Mouse (Mus musculus) liver, adult (tissue): ENCODE data around the gene Cd300lf.

ENCODE experiments used
- GATA4 ChIP-seq: IDR thresholded peaks from 2 replicates; pipeline ENCODE4 v1.6.1; 2014; ENCODE audit warnings: mild to moderate bottlenecking, low read length; ENCODE audit not compliant: insufficient replicate concordance

Cd300lf gene

DNA sequence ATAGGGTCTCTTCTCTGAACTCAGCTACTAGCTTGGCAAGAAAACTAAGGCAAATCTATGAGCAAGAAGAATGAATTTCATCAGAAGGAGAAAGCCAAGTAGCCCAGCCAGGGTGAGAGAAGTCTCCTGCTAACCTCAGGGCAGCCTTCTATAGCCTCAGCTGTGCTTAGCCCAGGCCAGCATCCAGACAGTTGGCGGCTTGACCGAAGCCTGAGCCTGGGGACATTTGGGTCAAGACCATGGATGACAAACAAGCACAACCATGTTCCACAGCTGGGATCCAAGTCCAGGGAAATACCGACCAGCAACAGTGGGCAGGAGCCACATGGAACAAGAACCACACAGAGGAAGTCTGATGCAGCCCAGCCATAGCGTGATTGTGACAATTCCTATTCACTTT, 14.0 kb upstream of the Cd300lf start:
- TF ChIP-seq GATA4 = no peak

DNA sequence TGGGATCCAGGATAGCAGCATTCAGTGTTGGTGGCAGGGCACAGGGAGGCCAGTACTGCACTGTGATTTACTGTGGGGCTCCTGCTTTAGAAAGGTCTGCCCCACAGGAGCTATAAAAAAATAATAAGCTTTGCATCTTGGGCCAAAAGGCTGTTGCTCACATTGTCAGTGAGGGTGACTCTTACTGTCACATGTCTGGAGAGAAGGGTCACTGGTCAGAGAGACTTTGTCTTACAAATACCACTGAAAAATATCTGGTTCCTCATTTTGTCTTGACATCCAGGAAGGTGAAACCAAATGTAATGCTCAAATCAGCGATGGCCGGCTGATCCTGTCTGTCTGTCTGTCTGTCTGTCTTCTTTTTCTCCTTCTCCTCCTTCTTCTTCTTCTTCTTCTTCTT, 8.2 kb upstream of the Cd300lf start:
- TF ChIP-seq GATA4 = no peak

DNA sequence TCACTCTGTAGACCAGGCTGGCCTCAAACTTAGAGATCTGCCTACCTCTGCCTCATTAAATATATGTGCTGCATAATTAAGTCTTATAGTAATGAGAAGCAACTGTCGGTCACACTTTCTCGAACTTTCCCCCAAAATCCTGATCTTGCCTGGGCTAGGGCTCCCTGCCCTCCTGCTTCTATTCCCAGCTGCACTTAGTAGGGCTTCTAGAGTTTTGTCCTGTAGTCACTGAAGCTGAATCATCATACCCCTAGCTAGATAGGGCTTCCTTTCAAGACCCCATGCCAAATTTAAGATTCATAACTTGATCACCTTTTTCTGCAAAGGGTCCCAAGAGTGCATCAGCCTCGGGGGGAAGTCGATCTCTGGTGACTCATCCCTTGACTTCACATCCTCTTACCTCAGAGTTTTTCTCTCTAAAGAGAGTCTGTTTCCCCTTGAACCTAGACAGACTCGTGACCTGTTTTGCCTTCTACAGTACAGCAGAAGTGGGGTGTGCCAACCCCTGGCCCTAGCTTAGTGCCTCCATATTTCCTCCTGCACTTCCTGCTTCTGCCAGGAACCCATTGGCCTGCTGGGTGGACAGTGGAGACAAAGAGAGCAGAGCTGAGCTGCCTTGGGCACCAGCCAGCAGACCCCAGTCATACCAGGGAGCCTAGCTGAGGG, 4.9 kb upstream of the Cd300lf start:
- no peak for TF ChIP-seq GATA4

DNA sequence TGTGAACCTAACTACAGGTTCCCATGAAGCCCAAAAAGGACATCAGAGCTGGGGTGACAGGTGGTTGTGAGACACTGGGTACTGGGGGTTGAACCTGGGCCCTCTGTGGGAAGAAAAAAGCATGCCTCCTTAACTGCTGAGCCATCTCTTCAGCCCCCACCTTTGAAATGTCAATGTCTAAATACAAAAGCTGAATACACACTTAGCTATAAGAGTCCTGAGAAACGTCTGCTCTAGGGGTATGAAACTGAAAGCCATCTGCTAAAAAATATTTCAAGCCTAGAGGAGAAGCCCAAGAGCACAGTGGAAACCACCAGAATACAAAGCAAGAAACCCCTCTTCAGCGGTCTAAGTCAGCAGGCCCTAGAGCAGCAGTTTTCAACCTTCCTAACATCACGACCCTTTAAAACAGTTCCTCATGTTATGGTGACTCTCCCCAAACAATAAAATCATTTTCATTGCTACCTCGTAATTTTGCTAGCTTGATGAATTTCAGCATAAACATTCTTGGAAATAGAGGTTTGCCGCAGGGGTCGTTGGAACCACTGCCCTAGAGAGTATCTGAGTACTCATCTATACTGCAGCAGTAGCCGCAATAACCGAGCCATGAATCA, 1.9 kb downstream of the Cd300lf start:
- TF ChIP-seq GATA4 = no peak

DNA sequence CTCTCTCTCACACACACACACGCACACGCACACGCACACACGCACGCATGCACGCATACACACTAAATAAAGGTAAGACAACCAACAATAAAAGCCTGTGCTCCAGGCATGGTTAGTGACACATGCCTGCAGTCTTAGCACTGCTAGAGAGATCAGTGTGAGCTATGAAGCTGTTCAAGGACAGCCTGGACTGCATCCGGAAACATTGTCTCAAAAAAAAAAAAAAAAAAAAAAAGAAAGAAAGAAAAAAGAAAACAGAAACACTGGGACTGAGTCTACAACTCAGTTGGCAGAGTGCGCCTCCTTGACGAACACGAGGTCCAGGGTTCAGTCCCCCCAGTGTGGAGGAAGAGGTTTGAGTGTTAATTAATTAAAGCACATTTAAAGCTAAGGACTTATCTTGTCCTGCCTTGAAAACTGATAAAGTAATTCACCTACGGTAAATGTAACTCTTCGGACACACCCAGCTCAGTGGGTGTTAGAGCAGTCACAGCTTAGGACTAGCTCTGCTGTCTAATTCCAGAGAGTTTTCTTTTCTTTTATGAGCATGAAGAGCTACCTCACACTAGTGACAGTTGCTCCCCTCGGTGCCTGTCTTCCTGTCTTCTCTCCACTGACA, 4.2 kb downstream of the Cd300lf start:
- TF ChIP-seq GATA4 = no peak

DNA sequence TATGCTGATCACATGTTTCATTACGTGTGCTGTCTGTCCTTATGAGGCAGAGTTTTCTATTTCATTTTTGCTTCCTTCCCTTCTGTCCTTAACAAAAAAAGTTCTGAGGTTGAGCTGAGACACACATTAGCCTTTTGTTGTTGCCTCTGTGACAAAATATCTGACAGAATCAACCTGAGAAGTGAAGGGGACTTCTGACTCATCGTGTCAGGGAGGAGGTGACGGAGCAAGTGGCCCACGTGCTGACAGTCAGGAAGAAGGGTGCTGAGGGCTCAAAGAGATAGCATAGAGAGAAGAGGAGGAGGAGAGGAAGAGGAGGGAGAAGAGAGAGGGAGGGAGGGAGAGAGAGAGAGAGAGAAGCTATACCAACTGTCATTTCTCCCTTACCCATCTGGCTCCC, 5.3 kb downstream of the Cd300lf start:
- TF ChIP-seq GATA4 = no peak

DNA sequence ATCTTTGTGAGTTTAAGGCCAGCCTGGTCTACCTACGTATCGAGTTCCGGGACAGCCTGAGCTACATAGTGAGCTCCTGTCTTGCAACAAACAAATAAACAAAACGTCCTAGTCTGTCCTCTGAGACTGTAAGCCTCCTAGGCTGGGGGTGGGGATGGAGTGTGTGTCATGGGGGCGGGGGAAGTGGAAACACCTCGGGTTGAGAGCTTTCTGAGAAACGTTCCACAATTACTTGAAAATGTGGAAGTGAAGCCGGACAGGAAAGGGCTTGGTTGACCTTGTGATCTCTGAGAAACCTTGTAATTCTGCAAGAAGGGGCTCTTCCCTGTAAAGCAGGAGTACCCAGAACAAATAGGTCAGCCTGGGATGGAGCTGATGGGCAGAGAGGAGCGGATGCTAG, 14.4 kb downstream of the Cd300lf start:
- TF ChIP-seq GATA4 = no peak

DNA sequence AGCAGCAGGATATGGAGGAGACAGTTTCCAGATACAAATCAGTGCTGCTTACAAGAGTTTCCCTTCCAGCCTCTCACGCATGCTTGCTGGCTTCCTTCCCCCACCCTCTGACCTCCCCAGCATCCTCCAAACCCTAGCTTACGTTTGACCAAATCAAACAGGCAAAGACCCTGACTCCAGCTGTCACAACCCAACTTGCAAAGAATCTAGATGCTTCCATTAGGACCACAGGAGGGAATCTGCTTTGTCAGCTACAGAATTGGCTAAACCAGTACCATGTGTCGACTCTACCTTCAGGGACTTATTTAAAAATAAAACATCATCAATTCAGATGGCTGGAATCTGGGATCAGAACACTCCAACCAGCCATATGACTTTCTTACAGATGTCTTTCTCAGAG, 21.6 kb downstream of the Cd300lf start:
- no peak for TF ChIP-seq GATA4

DNA sequence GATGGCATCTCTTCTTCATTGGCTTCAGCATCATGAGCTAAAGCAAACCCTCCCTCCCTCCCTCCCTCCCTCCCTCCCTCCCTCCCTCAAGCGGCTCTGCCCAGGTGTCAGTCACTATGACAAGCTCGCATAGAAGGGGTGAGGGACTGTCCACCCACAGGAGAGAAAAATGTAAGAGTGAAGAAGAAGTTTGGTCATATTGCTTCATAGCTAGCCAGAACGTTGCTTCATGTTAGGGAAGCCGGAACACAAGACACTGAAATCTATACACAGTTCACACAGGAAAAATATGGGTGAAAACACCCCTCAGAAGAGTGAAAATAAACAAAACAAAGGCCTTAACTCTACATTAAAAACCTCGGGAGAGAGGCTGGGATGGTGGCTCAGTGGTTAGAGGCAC, 23.5 kb downstream of the Cd300lf start:
- no peak for TF ChIP-seq GATA4

DNA sequence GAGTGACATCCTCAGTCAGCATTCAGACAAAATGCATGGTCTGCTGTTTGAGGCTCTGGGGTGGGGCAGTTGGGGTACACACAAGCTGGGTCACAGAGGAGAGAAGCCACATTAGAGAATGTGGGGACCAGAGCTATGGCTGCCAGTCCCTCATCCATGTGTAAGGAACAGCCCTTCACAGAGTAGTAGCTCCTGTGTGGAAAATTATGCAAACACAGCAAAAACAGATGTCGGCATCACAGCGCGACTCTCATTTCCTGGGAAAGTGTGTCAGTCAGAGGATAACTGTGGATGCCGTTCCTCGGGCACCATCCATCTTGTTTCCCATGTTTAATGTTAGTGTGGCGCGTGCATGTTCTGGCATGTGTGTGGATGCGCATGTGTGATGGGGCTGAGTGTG, 25.6 kb downstream of the Cd300lf start:
- TF ChIP-seq GATA4 = no peak

DNA sequence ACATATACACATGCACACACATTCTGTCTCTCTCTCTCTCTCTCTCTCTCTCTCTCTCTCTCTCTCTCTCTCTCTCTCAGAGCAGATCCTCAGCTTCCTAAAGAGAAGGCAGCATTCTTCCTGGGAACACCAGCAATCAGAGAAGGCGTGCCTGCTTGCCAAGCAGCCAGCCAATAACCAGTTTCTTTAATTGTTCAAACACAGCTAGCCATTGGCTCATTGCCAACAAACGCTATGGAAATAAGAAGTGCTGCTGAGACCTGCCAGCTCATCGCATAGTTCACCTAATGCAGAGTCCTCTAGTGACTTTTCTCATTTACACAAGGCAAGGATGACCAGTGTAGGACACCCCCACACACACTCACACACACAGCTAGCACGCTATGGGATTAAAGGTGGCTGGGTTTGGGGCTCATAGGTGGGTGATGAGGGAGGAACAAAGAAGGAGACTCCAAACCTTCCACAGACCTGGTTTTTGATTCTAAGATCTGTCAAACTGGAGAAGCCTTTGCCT, 26.3 kb downstream of the Cd300lf start:
- no peak for TF ChIP-seq GATA4

DNA sequence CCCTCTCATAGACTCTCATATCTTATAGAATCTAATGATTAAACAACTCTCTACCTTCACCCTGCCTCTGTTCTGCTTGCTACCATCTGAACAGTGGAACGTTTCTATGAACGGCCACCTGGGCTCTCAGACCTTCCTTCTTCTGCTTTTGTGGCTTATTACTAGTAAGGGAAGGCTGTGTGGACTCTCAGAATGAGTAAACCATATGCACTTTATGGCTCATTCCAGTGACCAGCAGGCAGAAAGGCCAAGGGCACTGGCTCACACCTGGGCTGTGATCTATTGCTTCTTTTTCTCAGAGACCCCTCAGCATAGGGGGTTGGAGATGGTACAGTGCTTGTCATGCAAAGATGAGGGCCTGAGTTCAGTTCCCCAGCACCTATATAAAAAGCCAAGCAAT, 27.2 kb downstream of the Cd300lf start:
- no peak for TF ChIP-seq GATA4

DNA sequence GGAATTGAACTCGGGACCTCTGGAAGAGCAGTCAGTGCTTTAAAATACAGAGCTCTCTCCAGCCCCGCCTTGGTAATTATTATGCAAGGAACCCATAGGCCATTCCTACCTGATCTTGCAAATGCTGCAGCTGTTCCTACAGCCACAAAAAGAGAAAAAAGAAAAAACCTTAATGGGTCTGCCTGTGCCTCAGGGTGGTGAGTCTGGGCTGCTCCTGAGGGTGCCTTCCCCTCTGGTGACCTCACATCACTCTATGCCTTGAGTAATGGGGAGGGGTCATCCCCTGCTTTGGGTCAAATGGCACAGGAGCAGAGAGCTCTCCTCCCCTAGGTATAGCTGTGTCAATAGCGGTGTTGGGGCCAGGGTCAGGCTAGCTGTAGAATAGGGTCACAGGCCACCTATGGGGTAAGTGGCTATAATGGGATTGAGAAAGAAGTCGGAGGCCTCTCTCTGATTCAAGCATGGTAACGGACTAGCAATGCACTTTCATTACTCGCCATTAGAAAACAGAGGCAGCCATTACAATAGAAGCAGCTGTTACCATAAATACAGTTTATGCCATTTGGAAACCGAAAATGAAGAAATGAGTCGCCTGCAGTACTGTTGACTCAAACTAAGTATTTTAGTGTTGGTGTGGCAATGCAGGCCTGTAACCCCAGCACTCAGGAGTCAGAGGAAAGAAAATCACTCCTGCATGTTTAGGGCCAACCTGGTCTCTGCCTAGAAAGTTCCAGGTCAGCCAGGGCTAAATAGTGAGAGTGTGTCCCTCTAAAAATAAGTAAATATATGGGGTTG, 28.8 kb downstream of the Cd300lf start:
- TF ChIP-seq GATA4 = no peak

DNA sequence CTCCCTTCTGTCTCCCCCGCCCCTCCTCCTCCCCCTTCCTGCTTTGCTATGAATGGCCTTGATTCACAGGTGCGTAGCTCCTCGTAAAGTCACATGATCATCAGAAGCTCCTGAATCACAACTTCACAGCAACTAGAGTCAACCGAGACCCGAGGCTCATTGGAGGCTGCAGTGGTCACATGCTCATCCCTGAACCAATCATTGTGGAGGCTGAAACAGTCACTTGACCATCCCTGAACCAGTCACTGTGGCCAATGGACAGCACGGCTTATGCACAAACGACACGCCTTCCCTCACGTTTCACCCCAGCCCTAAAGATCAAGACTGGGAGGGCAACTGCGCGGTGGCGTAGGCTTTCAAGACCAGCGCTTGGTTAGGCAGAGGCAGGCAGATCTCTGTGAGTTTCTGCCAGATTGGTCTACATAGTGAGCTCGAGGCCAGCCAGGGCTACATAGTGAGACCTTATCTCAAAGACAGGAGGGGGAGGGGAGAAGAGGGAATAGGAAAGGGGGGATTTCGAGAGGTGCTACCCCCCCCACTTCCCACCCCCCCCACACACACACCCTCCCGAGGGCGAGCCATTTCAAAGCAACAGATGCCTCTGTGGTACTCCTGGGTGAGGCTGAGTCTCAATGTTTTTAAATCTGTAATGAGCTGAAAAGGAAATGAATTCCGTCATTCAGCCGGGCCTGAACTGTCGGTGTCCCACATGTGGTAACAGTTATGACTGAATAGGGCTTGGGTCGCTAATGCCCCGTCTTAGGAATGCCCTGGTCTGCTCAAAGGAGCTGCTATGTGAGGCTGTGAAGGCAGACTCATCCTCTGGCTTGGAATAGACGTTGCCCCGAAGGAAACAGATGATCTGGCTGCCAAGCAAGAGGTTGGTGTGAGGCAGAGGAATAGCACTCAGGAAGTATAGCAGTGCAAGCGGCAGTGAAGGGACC, 30.1 kb downstream of the Cd300lf start:
- no peak for TF ChIP-seq GATA4

DNA sequence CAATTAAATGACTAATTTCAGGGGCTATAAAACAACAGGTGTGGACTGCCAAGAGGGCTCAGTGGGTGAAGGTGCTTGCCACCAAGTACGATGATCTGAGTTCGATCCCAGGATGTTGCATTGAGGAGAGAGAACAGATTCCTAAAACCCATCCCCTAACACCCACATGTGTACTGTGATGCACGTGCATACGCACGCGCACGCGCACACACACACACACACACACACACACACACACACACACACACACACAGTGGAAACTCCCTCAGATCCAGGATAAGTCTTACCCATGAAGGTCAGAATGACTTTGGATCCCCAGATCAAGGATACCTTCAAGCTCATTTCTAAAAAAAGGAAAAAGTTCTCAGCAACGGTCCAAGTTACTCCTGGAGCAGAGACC, 31.7 kb downstream of the Cd300lf start:
- TF ChIP-seq GATA4 = no peak
